Mouse (Mus musculus): ENCODE measurements around the gene Lif. TPM values are rescaled to one million over a fixed set of nuclear protein-coding genes. Genes with fewer than 3 reads are reported as not detected.

Lif gene
- polyA plus RNA-seq, 1 experiment, result 0.11 TPM

DNA sequence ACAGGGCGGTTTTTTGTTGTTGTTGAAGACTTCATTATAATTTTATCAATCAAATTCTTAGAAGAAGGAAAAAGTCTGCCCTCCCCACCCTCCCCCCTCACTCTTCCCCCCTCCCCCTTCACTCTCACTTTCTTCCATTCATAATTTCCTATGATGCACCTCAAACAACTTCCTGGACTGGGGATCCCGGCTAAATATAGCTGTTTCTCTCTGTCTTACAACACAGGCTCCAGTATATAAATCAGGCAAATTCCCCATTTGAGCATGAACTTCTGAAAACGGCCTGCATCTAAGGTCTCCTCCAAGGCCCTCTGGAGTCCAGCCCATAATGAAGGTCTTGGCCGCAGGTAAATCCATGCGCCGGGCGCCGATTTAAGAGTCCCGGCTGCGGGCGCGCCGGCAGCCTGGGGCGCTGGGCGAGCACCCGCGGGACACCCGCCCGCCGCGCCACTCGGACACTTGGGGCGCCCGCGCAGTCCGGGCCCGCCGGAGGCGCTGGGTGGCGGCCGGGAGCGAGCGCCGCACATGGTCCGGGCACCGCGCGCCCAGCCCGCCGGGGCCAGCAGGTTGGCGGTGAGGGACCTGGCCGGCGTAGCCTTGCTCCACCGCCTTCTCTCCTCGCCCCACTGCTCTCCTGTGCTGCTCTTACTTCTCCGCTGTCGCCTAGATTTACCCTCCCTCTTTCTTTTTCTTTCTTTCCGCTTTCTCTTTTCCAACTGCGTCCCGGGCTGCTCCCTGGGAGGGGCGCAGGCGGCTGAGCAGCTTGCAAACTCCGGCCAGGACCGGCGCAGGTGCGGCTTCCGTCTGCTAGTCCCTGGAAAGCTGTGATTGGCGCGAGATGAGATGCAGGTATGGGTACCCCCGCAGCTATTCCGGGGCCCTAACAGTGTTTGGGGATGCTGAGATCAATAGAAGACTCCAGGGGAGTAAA is 9.2 kb downstream of the Lif start:
- DNase-seq (ENCODE audit: low read depth), result peak; percentile 28
- TF ChIP-seq CTCF (IDR thresholded peaks at IDR 0.05; ENCODE audit: borderline replicate concordance, extremely low read depth, insufficient read depth, insufficient read length) (no peak), POLR2A (IDR thresholded peaks at IDR 0.05; ENCODE audit: borderline replicate concordance, extremely low read depth, insufficient read depth, insufficient read length, poor library complexity, severe bottlenecking) (no peak)

DNA sequence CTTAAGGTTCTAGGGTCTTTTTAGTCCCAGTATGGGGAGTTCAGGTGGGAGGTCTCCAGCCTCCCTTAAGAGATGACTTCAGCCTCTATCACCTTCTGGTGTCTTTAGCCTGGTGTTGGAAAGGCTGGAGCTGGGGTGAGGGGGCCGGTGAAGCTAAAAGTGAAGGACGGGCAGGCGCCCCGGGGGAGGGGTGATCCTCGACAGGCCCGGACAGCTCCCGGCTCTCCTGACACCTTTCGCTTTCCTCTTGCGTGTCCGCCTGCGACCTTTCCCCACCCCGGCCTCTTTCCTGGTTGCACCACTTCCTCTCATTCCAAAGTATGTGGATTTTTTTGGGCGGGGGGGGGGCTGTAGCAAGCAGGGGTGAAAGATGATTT is 9.8 kb downstream of the Lif start:
- DNase-seq (ENCODE audit: low read depth), result no peak
- no peak for TF ChIP-seq POLR2A (IDR thresholded peaks at IDR 0.05; ENCODE audit: borderline replicate concordance, extremely low read depth, insufficient read depth, insufficient read length, poor library complexity, severe bottlenecking)
- no peak for TF ChIP-seq CTCF (IDR thresholded peaks at IDR 0.05; ENCODE audit: borderline replicate concordance, extremely low read depth, insufficient read depth, insufficient read length)

DNA sequence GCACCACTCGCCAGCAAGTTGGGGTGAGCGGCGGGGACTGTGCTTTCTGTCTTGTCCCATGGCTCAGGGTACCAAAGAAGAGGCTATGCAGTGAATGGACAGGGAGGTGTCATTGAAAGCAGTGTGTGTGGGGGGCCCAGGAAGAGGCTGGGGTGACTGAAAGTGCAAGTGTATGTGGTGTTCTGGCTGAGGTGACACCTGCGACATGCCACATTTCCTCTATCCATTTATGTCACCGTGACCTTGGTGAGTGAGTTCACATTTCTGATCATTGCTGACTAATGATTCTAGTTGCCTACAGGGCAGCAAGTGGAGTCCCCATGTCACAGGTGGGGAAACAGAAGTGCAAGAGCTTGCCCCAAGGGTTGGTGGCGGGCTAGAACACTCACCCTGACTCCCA is 11.1 kb downstream of the Lif start:
- TF ChIP-seq CTCF (IDR thresholded peaks at IDR 0.05; ENCODE audit: borderline replicate concordance, extremely low read depth, insufficient read depth, insufficient read length) (no peak), POLR2A (IDR thresholded peaks at IDR 0.05; ENCODE audit: borderline replicate concordance, extremely low read depth, insufficient read depth, insufficient read length, poor library complexity, severe bottlenecking) (no peak)
- no peak for DNase-seq (ENCODE audit: low read depth)

DNA sequence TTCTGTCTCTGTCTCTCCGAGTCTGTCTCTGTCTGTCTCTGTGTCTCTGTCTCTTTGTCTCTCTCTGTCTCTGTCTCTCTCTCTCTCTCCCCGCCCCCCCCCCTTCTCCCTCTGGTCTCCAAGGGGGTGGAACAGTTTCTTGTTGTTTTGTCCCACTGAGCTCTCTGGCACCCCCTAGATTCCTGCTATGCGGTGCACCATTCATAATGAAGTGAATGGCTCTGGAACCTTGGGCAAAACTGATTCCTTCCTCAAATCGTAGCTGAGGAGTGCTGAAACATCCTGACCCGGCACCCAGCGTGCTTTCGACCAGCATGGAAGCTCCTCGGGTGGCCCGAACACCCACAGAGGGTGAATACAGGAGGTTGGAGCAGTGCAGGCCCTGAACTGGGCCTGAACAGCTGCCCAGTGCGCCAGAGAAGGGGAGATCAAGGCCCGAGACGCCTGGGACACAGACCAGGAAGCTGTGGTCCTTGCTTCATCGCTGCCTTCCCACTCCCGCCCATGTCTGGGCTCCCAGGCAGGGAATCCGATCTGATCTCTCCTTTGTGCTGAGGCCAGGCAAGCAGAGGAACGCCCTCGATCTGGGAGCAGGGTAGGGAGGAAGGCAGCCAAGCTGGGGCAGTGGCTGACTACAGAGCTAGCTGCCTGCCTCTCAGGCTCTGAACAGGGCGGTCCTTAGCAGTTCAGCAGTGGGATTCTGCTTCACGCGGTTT is 13.5 kb downstream of the Lif start:
- TF ChIP-seq POLR2A (IDR thresholded peaks at IDR 0.05; ENCODE audit: borderline replicate concordance, extremely low read depth, insufficient read depth, insufficient read length, poor library complexity, severe bottlenecking) (no peak), CTCF (IDR thresholded peaks at IDR 0.05; ENCODE audit: borderline replicate concordance, extremely low read depth, insufficient read depth, insufficient read length) (peak; percentile 36; the same call in 1 of the 2 replicates)
- DNase-seq (ENCODE audit: low read depth), result no peak

DNA sequence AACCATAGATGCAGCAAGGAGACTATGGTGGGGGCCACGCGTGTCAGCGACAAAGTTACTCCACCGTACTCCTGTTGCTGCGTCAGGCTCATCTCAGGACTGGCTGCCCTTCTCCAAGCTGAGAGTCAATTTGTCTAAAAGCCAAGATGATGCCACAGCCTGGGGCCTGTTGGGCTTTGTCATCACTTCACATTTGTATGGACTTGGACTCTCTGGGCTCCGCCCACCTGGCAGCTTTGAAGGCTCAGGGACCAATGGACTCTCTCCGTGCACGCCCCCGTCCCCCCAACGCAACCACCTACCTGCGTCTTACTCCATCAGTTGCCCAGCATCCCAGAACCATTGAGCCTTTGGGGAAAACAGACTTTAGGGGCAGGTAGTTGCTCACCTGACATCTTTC is 14.2 kb downstream of the Lif start:
- TF ChIP-seq POLR2A (IDR thresholded peaks at IDR 0.05; ENCODE audit: borderline replicate concordance, extremely low read depth, insufficient read depth, insufficient read length, poor library complexity, severe bottlenecking), result no peak
- DNase-seq (ENCODE audit: low read depth), result no peak

DNA sequence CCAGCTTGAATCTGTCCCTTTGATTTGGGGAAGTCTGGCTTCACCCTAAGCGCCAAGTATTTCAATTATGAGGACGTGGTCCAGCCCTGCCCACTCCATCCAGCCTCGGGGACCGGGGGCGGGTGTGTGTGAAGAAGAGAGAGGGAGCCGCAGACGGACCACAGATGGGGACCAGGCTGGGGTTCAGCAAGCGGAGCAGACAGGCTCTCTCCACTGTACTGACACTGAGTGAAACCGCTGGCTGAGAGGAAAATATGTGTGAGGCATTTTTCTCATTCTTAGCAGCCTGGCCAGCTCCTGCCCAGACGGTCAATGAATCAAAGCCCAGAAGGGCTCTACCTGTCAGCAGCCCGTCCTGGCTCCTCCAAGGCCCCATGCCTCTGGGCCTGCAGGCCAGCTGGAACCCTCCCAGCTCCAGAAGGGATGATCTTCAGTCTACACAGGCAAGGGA is 19.1 kb downstream of the Lif start:
- no peak for DNase-seq (ENCODE audit: low read depth)
- TF ChIP-seq POLR2A (IDR thresholded peaks at IDR 0.05; ENCODE audit: borderline replicate concordance, extremely low read depth, insufficient read depth, insufficient read length, poor library complexity, severe bottlenecking) (no peak), CTCF (IDR thresholded peaks at IDR 0.05; ENCODE audit: borderline replicate concordance, extremely low read depth, insufficient read depth, insufficient read length) (no peak)

DNA sequence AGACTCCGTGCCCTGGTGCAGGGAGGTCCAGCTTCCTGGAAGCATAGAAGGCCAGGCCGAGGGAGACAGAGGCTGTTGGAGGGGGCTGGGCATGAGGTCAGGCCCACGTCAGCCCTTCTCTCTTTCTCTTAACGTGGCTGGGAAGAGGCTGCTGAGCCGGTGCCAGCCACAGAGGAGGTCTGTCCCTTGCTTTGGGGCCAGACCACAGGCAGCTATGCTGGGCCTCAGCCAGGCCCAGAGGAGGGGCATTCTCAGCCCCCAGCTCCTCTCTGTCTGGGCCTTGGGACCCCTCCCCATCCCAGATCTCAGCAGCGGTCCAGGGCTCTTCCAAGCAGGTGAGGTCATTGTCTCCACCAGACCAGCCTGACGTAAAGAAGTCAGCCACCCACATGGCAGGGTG is 22.6 kb downstream of the Lif start:
- DNase-seq (ENCODE audit: low read depth), result no peak
- TF ChIP-seq CTCF (IDR thresholded peaks at IDR 0.05; ENCODE audit: borderline replicate concordance, extremely low read depth, insufficient read depth, insufficient read length), result no peak

DNA sequence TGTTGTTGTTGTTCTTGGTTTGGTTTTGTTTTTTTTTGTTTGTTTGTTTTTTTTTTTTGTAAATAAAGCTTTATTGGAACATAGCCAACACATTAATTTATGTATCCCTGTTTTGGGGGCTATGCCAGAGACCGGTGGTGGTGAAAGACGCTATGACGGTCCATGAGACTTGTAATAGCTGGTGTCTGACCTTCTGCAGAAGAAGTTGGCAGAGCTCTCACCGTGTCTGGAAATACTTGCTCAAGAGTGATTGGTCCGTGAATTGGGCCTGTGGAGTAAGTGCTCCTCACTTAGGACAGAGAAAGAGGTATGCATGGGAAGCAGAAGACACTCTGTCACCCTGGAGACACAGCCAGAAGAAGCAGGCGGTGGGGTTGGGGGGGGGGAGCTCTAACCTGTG is 24.5 kb downstream of the Lif start:
- TF ChIP-seq POLR2A (IDR thresholded peaks at IDR 0.05; ENCODE audit: borderline replicate concordance, extremely low read depth, insufficient read depth, insufficient read length, poor library complexity, severe bottlenecking), result no peak
- no peak for DNase-seq (ENCODE audit: low read depth)

DNA sequence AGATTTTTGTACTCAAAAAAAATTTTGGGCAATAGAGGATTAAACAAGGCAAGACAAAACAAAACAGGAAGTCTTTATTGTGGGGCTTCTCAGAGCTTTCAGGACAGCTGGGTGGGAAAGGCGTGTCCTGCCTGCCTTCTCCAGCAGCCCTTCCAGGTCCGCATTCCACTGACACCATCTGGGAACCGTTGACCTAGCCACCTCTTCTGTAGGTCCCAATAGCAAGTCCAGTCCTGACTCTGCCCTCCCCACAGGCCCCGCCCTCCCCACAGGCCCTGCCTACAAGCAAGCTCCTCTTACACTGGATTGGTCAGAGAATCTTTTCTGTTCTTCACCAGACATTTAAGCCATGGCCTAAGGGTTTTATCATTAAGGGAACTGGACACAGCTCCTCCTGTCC is 26.3 kb downstream of the Lif start:
- no peak for TF ChIP-seq POLR2A (IDR thresholded peaks at IDR 0.05; ENCODE audit: borderline replicate concordance, extremely low read depth, insufficient read depth, insufficient read length, poor library complexity, severe bottlenecking)
- no peak for TF ChIP-seq CTCF (IDR thresholded peaks at IDR 0.05; ENCODE audit: borderline replicate concordance, extremely low read depth, insufficient read depth, insufficient read length)
- DNase-seq (ENCODE audit: low read depth), result no peak

DNA sequence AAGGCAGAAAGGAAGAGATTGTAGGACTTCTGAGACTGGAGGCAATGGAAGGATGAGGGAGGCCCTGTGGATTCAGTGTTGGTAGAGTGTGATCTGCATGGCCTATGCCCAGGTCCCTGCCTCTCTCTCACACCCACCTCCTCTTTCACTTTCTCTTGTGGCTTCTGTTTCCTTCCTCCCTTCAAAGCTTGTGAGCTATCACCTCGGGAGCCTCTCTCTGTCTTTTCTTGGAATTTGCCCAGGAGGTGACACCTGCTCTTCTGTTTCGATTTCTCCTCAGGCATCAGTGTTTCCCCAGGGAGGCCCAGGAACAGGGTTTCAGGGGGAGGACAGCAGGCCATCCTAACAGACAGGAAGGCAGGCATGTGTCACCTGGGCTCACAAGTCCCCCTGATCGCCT is 31.9 kb downstream of the Lif start:
- no peak for DNase-seq (ENCODE audit: low read depth)
- TF ChIP-seq CTCF (IDR thresholded peaks at IDR 0.05; ENCODE audit: borderline replicate concordance, extremely low read depth, insufficient read depth, insufficient read length) (no peak), POLR2A (IDR thresholded peaks at IDR 0.05; ENCODE audit: borderline replicate concordance, extremely low read depth, insufficient read depth, insufficient read length, poor library complexity, severe bottlenecking) (no peak)

DNA sequence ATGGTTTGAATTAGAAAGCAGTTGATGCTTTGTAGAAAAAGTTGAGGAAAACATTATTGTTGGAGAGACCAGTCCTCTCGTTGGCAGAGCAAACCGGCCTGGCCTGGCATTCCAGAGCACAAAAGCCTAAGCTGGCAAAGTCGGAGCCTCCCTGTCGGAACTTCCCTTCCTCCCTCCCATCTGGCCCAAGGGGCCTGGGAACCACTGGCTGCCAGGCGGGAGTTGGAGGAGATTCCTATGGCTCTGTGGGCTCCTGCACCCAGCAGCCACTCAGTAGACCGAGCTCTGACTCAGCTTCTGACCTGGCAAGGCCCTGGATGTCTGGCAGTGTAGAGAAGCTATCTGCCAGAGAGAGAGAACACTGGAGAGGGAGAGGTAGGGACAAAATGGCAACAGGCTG is 34.3 kb downstream of the Lif start:
- DNase-seq (ENCODE audit: low read depth), result peak; percentile 31
- TF ChIP-seq CTCF (IDR thresholded peaks at IDR 0.05; ENCODE audit: borderline replicate concordance, extremely low read depth, insufficient read depth, insufficient read length) (no peak), POLR2A (IDR thresholded peaks at IDR 0.05; ENCODE audit: borderline replicate concordance, extremely low read depth, insufficient read depth, insufficient read length, poor library complexity, severe bottlenecking) (no peak)

Measured in brain, embryonic 14.5 days (tissue).